Mouse (Mus musculus) testis, adult 10 weeks (tissue): Measurements from ENCODE around the gene Hapln3. TPM values are rescaled to one million over a fixed set of nuclear protein-coding genes. Genes with fewer than 3 reads are reported as not detected.

Experiments used
- polyA plus RNA-seq: library from polyadenylated mRNA; stranded (reverse); fragments of 350-450 nt; fragmentation: Illumina TruSeq; extraction: RNeasy Lipid Tissue Mini Kit (QIAGEN cat#74804); gene quantifications from one replicate; pipeline ENCODE4 v1.2.3, GENCODE M21; 2014; ENCODE audit warnings: low read depth, low replicate concordance

Gene Hapln3
- 0.15 TPM for polyA plus RNA-seq

DNA sequence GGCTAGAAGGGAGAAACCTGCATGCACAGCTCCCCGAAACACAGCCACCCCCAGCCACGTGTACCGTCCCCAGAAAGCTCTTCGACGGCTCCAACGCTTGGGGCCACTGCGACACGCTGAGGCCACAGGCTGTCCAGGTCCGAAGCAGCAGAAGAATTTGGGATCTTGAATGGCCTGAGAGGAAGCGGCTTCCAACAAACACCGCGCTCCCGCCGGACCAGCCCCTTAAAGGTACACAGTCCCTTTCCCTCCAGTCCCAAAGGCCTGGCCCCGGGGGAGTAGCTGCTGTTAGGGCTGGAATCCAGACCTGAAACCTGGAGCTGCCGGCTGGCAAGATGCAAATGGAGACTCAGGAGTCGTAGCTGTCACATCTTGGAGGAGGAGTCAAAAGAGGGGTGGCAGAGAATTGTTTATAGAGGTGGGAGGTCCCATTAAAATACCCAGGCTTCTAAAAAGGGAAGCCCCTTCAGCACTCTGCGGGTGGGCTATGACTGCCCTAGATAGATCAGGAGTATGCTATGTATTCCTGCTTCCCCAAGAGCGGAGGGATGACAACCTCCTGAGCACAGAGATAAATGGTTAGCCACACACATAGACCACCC lies at the start of gene Hapln3:
Gene Hapln3 (minus strand): TSS at position 176 of the 602 bp plus-strand sequence.

DNA sequence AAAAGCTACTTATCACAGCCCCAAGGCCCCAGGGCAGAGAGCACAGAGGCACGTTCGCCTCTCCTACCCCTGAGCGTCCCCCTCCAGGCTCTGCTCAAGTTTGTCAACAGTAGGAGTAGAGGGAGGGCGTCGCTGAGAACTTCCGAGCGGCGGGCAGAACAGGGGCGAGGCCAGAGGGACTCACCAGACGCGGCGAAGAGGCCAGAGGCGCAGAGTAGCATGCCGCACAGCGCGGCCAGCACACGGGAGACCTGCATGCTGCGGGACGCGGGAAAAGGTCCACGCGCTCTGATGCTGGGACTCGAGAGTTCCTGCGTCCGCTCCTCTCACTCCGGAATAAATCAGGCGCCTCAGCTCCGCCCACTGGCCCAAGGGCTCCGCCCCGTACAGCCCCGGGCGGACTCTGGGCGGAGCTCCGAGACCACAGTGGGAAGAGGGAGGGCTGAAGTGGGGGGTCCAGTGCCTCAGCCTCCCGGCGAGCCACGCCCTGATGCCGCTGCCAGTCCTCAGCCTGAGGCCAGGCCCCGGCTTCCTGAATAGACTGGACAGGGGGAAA lies 18.0 kb upstream of the Hapln3 start, which contains the start of gene Mfge8:
Gene Mfge8 (minus strand): TSS at position 350 of the 556 bp plus-strand sequence.

Other genes with a start within 250 kb of the Hapln3 start
- 5.1 TPM for gene Aen, start 235.2 kb downstream of the Hapln3 start, polyA plus RNA-seq
- gene Isg20, start 217.6 kb downstream of the Hapln3 start, polyA plus RNA-seq, result 22.9 TPM
- gene Acan, start 77.5 kb downstream of the Hapln3 start, polyA plus RNA-seq, result 0.15 TPM
- 2.1 TPM for gene Mfge8, start 18.0 kb upstream of the Hapln3 start, polyA plus RNA-seq
- gene Abhd2, start 142.2 kb upstream of the Hapln3 start, polyA plus RNA-seq, result 20.4 TPM